ENCODE assay signal across 8 mouse cellular contexts in the genomic region with DNA sequence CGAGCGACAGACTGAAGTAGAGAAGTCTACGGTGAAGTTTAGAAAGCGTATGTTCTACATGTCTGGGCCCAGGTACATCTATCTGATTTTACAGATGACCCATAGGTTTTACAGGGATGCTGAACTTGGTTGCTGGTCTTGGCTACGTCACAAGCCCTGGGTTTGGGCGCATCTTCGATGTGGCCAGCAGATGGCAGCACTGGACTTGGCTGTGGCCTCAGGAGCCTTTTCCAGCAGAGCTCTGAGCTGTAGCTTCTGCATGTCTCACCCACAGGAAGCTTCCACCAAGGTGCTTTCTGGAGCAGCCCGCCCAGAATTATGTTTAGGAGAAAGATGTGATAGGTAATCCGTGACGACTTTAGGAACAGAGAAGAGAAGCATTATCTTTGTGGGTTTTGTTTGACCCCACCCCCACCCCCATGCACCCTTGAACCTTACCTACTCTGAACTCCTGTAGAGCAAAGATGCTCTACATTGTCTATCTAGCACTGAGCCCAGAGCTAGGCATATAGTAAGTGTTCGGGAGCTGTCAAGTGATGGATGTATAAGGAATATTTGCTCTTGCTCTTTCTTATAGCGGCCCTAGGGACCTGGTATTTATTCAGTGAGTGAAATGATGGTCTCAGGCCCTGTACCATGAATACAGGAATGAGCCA. TPM values are rescaled to one million over a fixed set of nuclear protein-coding genes. Genes with fewer than 3 reads are reported as not detected.
A peak's percentile ranks its signal among the peaks of the same experiment; 100 is the strongest.
DNase-seq lines count a peak whose midpoint lies in the region; ATAC-seq lines count a peak whose summit lies in the region.

No protein-coding gene starts in this region.

- H3K27me3 ChIP-seq in intestine, embryonic 14.5 days (replicated peaks; ENCODE audit: control insufficient read depth, insufficient read depth, low read length): no peaks in the 10 kb centered on the region

- peak; percentile 91 for DNase-seq in adipocyte (ENCODE audit: low spot score)
- DNase-seq in embryo, embryonic 10 days (ENCODE audit: low spot score): peak; percentile 97
- DNase-seq in gastrocnemius, postnatal 14 days: peak; percentile 88
- peak; percentile 92 for DNase-seq in intestine, embryonic 14.5 days (ENCODE audit: low spot score)
- DNase-seq in left cerebral cortex, adult 9 months (ENCODE audit: low spot score in 2 of 2): peak; percentile 64 to 93
- peak; percentile 92 for DNase-seq in right cerebral cortex, postnatal 14 days
- peak; percentile 91 for DNase-seq in urinary bladder, postnatal 14 days (ENCODE audit: low spot score)

- WGBS in intestine, embryonic 14.5 days: 34% methylated on average over 12 of the region's 12 CpGs

- H3K27ac ChIP-seq in intestine, embryonic 14.5 days (ENCODE audit: low read depth): no peak overlapping the region

- intact Hi-C loops in gastrocnemius, postnatal 14 days (cut with DNase I; ENCODE audit: low total_unique reads): loop anchor here (2.0 to 5.0 kb wide), 2 partner anchors 75 to 164 kb away; no protein-coding TSS in a partner anchor

- H3K36me3 ChIP-seq in intestine, embryonic 14.5 days (ENCODE audit: control insufficient read depth, insufficient read depth, low read length): no peaks in the 10 kb centered on the region

- no peak overlapping the region for H3K4me2 ChIP-seq in intestine, embryonic 14.5 days (ENCODE audit: low read length)

- H3K4me1 ChIP-seq in intestine, embryonic 14.5 days (replicated peaks; ENCODE audit: control insufficient read depth, insufficient read depth, low read length): peaks cover 14% of the 10 kb centered on the region

- H3K4me3 ChIP-seq in intestine, embryonic 14.5 days (ENCODE audit: low read depth, low read length): no peak overlapping the region

- peak; percentile 63 for ATAC-seq in intestine, embryonic 14.5 days (replicated peaks; ENCODE audit: low FRiP score, low TSS enrichment, low read depth)
- peak; percentile 95 for ATAC-seq in megakaryocyte-erythroid progenitor cell, adult 5-6 weeks (replicated peaks; ENCODE audit: low FRiP score, low TSS enrichment, poor library complexity, severe bottlenecking)

- no peak overlapping the region for H3K9ac ChIP-seq in intestine, embryonic 14.5 days (ENCODE audit: low read length)

- H3K9me3 ChIP-seq in intestine, embryonic 14.5 days (ENCODE audit: control insufficient read depth, low read length): peaks cover 5% of the 10 kb centered on the region; the same call in 1 of the 2 replicates

RNA-seq across cellular contexts. Expression of a gene that starts 50.7 kb away (rescaled TPM):
- 10 to 100 TPM; 23.8 to 25.6 TPM for total RNA-seq in gastrocnemius, postnatal 14 days (2021)
- 172 and 187 TPM in 2 replicates for polyA plus RNA-seq in intestine, embryonic 14.5 days (2014; fragmentation: Nextera tagmentation; extraction: Ambion mirVana)
- total RNA-seq in megakaryocyte-erythroid progenitor cell, adult 5-6 weeks (2014; fragmentation: Nextera tagmentation): 0.77 and 3.5 TPM in 2 replicates
- total RNA-seq in megakaryocyte-erythroid progenitor cell, adult 5-6 weeks (2017): 1.2 and 3.5 TPM in 2 replicates

Comparison
In these comparisons a context has a peak if more than half of its experiments do, and no peak if none do; other contexts are left out.
1. RNA of a gene that starts 50.7 kb away (total RNA-seq): 23.8 to 25.6 TPM in gastrocnemius, postnatal 14 days; 0.77 to 3.5 TPM in megakaryocyte-erythroid progenitor cell, adult 5-6 weeks; every median in the first group is over 4 times any median in the second.
2. Peak in every context shown above with its lines, with median percentiles within 50 percentile points of each other: DNase-seq.